Mouse (Mus musculus) kidney, postnatal 25 days (tissue): Measurements from ENCODE around the gene Sox21.

Source experiments
- DNase-seq, 2 experiments: peaks; one replicate each; pipeline ENCODE4 v3.0.0; 2021; ENCODE audit warnings: mixed read lengths in 2 of 2

Gene Sox21

GRCm38 (mm10) chr14:118236886-118237289 lies at the start of gene Sox21:
TSS of gene Sox21 (minus strand) at chr14:118237030.
- DNase-seq: peak; percentile 44 to 73

GRCm38 (mm10) chr14:118286096-118286495 lies 49.3 kb upstream of the Sox21 start:
- DNase-seq: no peak

GRCm38 (mm10) chr14:118282917-118283316 lies 46.1 kb upstream of the Sox21 start:
- peak; percentile 28 to 68 for DNase-seq

GRCm38 (mm10) chr14:118282272-118282671 lies 45.4 kb upstream of the Sox21 start:
- no peak for DNase-seq

- DNase-seq: no peak
These were observed 41.1 kb upstream of the Sox21 start for GRCm38 (mm10) chr14:118277704-118278498.

- no peak for DNase-seq
These were observed 36.0 kb upstream of the Sox21 start for GRCm38 (mm10) chr14:118272594-118273555.

- no peak for DNase-seq
These were observed 32.0 kb upstream of the Sox21 start for GRCm38 (mm10) chr14:118268849-118269248.

- no peak for DNase-seq
These were observed 29.8 kb upstream of the Sox21 start, which contains the start of gene Gm9376 for GRCm38 (mm10) chr14:118266660-118267059. TSS of gene Gm9376 (plus strand) at chr14:118266960.

GRCm38 (mm10) chr14:118253381-118253780 lies 16.6 kb upstream of the Sox21 start:
- DNase-seq: no peak

- DNase-seq: no peak
These were observed 4.6 kb upstream of the Sox21 start for GRCm38 (mm10) chr14:118241416-118241815.

- DNase-seq: no peak
These were observed 2.5 kb upstream of the Sox21 start for GRCm38 (mm10) chr14:118239351-118239750.

GRCm38 (mm10) chr14:118237786-118238185 lies 956 bp upstream of the Sox21 start:
- DNase-seq: no peak

GRCm38 (mm10) chr14:118235973-118236885 lies 601 bp downstream of the Sox21 start:
- peak; percentile 22 to 50 for DNase-seq

- peak in 1 of 2 experiments; percentile 47 for DNase-seq
These were observed 1.4 kb downstream of the Sox21 start for GRCm38 (mm10) chr14:118235361-118235972.

- DNase-seq: no peak
These were observed 2.2 kb downstream of the Sox21 start for GRCm38 (mm10) chr14:118234541-118235210.

- DNase-seq: no peak
These were observed 2.9 kb downstream of the Sox21 start for GRCm38 (mm10) chr14:118233786-118234540.

- DNase-seq: no peak
These were observed 4.4 kb downstream of the Sox21 start for GRCm38 (mm10) chr14:118232381-118232970.

GRCm38 (mm10) chr14:118226471-118227155 lies 10.2 kb downstream of the Sox21 start:
- no peak for DNase-seq

GRCm38 (mm10) chr14:118225911-118226310 lies 10.9 kb downstream of the Sox21 start:
- DNase-seq: peak; percentile 35 to 67
